Mouse (Mus musculus) heart, postnatal 14 days (tissue): ENCODE data around the gene Capn9. TPM values are rescaled to one million over a fixed set of nuclear protein-coding genes. Genes with fewer than 3 reads are reported as not detected.
A peak's percentile ranks its signal among the peaks of the same experiment; 100 is the strongest.

ENCODE experiments used
- DNase-seq, 2 experiments: peaks; one replicate each; pipeline ENCODE4 v3.0.0; 2021 to 2022
- intact Hi-C: fragments of 180-260 bp; cut with DNase I; formaldehyde crosslinking; loops from one replicate; pipeline ENCODE4 v1.15.1; 2025
- long read RNA-seq, 2 experiments: library from polyadenylated mRNA; stranded (forward); transcript quantifications; one replicate each; pipeline ENCODE4 v2.0.0; 2021
- total RNA-seq, 2 experiments: library from RNA; stranded (reverse); gene quantifications; 2 replicates each; pipeline ENCODE4 v1.2.3; 2021

The Capn9 gene
- total RNA-seq, result under 1 TPM in 1 of 2 experiments, not detected in 1; 0.10 TPM
- long read RNA-seq, experiment 1, result 0 reads
- long read RNA-seq, experiment 2, result 0 reads

DNA sequence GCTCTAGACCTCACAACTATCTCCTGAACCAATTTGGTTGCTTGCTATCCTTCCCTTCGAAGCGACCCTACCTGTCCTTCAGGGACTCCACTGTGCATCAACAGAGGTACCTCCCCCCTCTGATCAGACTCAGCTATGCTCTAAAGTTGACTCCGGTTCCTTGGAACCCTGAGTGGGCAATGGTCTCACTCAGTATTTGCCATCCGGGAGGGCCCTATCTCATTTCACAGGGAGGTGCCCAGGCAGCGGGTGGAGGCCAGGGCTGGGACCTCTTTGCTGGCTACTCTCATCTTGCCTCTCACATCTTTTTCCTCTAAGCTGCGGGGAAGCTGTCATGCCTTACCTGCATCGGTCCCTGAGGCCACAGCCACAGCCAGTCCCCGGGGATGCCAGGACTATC, at the start of gene Capn9:
TSS of gene Capn9 (plus strand) at position 301 of the 400 bp plus-strand sequence.
- intact Hi-C loops, result no loop called here
- no peak for DNase-seq

GRCm38 (mm10) chr8:124526261-124526660, 49.6 kb upstream of the Capn9 start:
- DNase-seq, result no peak
- intact Hi-C loops, result no loop called here

GRCm38 (mm10) chr8:124530076-124530475, 45.8 kb upstream of the Capn9 start:
- intact Hi-C loops, result no loop called here
- DNase-seq, result no peak

DNA sequence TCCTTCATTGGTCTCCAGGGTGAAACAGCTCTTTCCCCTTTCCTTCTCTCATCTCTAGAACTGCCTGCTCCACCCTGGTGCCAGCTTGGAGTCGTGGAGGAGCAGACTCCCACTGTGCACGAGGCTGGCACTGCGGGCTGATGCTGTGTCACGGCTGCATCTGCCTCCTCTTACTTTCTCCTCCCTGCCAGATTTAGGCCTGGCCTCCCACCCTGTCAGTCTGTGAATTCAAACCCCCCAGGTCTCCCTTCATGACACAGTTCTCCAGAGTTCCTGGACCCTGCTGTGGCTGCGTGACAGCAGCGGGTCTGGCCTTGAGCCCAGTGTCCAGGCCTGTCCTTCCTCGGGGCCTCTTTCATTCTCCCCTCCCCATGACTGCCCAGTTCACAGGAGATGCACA, 45.4 kb upstream of the Capn9 start:
- intact Hi-C loops, result no loop called here
- no peak for DNase-seq

GRCm38 (mm10) chr8:124530996-124531395, 44.9 kb upstream of the Capn9 start:
- intact Hi-C loops, result no loop called here
- DNase-seq, result no peak

GRCm38 (mm10) chr8:124532626-124533025, 43.3 kb upstream of the Capn9 start:
- intact Hi-C loops, result no loop called here
- no peak for DNase-seq

- intact Hi-C loops, result no loop called here
- DNase-seq, result no peak
Observed at GRCm38 (mm10) chr8:124535451-124535850, 40.5 kb upstream of the Capn9 start.

DNA sequence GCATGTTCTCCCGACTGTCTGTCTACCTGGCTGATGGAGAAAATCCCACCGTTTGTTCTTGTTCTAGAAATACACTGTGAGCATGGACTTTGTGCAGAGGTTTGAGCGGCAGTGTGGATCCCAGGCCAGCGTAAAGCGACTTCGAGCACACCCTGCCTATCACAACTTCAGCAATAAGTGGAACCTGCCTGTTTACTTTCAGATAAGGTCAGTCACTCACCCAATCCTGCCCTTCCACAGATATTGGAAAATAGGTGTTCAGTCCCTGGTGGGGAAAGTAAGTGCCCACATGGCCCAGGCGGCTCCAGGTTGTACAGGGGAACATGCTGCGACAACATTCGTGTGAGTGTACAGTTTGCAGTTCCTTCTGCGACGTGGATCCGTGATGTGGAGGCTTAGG, 35.0 kb upstream of the Capn9 start:
- DNase-seq, result no peak
- intact Hi-C loops, result no loop called here

DNA sequence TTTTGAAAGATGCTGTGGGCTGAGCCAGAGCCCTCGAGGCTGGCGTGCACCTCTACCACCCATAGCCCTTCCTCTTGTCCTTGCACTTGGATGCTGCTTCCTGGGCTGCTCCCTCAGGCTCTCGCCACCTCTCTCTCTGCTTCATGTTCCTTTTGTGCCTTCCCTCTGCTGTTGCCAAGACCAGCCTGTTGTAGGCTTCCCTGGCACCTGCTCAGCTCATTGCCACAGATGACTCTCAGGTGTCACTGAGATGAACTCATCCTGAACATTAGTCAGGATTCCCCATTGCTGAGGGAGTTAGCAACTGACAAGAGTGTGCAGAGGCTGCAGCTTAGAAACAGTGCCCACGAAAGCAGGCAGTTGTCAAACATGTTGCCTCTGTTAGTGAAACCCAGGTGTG, 33.9 kb upstream of the Capn9 start:
- DNase-seq, result no peak
- intact Hi-C loops, result no loop called here

DNA sequence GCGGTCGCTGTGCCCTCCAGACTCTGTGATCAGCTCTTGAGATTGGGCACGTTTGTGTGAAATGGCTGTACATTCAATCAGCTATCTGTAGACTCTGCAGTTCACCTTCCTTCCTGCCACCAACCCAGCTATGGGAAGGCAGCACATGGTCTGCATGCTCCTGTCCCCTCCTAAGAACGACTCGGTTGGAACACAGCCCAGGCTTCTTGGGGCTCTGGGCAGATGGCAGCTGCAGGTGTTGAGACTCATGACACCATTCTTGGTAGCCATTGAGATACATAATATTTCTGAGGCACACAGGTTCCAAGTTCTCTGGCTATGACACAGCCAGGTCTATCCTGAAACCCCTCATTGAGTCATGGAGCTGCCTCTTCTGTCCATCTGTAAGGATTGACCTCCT, 32.6 kb upstream of the Capn9 start:
- intact Hi-C loops, result no loop called here
- no peak for DNase-seq

GRCm38 (mm10) chr8:124546371-124546770, 29.5 kb upstream of the Capn9 start:
- intact Hi-C loops, result no loop called here
- DNase-seq, result no peak

- intact Hi-C loops, result no loop called here
- no peak for DNase-seq
Observed at GRCm38 (mm10) chr8:124546815-124547214, 29.1 kb upstream of the Capn9 start.

GRCm38 (mm10) chr8:124547269-124547668, 28.6 kb upstream of the Capn9 start:
- no peak for DNase-seq
- intact Hi-C loops, result no loop called here

DNA sequence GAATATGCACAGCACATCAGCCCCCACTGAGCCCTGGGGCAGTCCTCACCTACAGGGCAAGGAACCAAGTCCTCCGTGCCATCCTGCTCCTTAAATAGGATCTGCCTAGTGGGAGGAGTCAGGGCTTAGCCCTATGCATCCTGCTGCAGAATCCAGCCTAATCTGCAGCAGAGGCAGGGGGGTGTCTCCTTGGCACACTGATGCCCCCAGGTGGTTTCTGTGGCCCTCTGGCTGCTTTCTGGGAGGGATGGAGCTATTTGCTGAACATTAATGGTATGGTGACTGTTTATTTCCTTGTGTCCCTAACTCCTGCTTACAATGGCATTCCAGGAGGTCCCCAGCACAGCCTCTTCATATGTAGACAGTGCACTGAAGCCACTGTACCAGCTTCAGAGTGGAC, 27.7 kb upstream of the Capn9 start:
- DNase-seq, result no peak
- intact Hi-C loops, result no loop called here

DNA sequence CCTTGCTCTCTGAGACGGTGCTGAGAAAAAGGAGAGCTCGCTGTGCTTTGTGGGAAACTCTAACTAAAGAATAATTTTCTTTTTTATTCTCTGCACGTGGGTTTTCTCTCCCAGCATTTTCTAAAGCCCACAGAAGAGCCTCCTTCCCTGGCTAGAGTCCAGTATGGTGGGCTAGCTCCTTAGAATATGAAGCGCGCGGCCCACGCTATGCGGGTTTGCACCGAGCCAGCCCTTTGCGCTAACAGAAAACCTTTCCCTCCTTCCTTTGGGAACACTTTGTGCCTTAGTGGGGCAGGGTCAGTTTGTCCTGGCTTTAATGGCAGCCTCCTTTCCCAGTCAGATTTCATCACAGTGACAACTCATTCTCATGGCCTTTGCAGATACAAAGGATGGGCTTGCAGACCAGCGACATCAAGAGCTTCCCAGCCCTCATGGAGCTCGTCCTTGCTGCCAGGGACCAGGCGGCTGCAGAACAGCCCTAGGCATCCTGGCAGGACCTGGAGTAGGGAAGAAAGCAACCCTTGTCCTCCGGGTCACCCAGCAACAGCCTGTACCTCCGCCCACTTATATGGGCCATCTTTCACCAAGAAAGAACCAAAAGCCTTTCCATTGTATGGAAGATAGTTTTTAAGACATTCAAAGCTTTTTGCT, 24.8 kb upstream of the Capn9 start:
- DNase-seq, result no peak
- intact Hi-C loops, result no loop called here

- no peak for DNase-seq
- intact Hi-C loops, result no loop called here
Observed at GRCm38 (mm10) chr8:124555113-124555750, 20.7 kb upstream of the Capn9 start.

DNA sequence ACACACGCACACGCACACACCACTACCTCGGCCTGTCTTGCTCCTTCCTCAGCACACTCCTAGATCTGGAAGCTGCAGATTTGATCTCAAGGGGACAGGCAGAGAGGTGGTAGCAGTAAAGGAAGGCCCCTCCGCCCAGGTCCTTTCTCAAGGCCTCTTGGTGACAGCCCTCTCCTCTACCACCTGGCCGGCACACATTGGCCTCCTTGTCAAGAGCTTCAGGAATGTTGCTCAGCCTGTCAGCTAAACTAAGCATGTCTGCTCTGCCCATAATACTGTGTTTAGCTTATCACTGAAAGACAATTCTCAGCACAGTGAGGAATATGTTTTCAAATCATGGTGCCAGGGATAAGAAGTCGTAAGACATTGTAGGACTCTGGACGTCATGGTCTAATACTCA, 19.7 kb upstream of the Capn9 start:
- DNase-seq, result no peak
- intact Hi-C loops, result no loop called here

DNA sequence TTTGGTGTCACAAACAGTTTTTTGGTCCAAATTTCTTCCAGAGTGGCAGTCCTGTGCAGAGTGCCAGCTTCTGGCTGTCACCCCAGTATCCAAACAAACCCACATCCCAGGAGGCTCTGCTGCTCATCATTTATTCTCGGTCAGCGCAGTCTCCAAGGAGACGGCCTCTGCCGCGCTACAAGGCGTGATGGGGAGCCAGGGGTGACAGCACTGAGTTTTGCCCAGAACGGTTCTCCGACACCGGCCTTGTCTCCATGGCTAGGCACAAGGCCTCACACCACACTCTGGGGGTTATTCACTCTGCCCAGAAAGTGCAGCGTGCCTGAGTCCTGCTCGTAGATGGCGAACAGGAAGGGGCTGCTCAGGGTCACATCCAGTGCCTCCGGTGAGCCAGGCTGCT, 19.3 kb upstream of the Capn9 start:
- intact Hi-C loops, result no loop called here
- DNase-seq, result no peak

DNA sequence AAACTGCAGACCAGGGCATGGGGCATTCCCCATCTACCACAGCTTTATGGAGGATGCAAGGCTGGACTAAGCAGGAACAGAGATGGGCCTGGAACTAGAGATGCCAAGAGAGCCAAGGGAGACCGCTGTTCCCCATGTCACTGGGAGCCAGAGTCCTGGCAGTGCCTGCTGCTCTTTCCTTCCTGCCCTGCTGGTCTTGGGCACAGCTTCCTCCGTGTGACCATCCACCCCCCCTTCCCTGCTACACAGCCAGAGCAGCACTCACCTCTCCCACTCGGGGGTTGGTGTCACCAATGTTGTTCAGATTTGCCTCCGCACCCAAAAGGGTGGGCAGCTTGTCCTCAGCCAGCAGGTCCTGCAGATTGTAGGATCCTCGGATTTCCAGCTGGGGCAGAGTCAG, 18.4 kb upstream of the Capn9 start:
- DNase-seq, result no peak
- intact Hi-C loops, result no loop called here

- DNase-seq, result no peak
- intact Hi-C loops, result no loop called here
Observed at GRCm38 (mm10) chr8:124567126-124567525, 8.8 kb upstream of the Capn9 start.

DNA sequence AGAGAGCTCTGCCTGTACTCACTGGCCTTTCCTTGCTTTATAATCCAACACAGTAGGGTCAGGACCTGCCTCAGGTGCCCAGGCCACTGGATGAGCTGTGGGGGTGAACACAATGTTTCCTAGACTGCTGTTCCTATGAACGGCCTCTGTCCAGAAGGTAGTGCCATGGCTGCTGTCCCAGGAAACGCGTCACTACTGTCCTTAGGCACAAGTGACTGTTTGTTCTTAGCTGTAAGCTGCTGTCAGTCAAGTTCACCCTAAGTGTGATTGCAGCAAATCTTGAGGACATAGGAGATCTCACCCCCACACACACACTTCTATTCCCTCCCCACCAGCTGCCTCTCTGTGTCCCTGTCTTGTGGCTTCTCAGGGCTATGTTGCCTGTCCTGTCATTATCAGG, 8.3 kb upstream of the Capn9 start:
- DNase-seq, result peak; percentile 48 to 56

DNA sequence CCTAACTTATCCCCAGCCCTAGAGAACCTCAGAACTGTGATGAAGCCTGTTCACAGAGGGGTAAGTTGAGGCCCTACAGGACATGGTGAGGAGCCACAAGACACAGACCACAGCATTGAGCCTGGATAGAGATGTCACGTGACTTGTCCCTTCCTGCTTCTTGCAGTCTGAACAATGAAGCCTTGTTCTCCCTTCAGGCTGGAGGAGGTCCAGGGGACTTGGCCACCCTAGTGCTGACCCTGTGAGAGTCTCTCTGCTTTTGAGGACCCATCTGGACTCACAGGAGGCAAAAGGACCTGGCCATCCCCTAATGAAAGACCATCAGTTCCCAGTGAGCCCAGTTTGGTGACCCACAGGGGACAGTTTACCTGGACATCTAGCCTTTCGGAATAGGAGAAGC, 6.8 kb upstream of the Capn9 start:
- intact Hi-C loops, result no loop called here
- peak in 1 of 2 experiments; percentile 53 for DNase-seq

More for the DNA sequence above, 8.3 kb upstream of the Capn9 start:
- intact Hi-C loops, result no loop called here
